Mouse (Mus musculus) midbrain, embryonic 10.5 days (tissue): ENCODE results near the gene Pnp2. TPM values are rescaled to one million over a fixed set of nuclear protein-coding genes. Genes with fewer than 3 reads are reported as not detected.
A peak's percentile ranks its signal among the peaks of the same experiment; 100 is the strongest.
"Not testable (repeated sequence)": the region's sequence is repeated elsewhere in the genome, so short reads cannot be mapped to it uniquely, and the experiment has no call there.

ENCODE experiments used
- DNase-seq: peaks from one replicate; pipeline ENCODE4 v3.0.0-alpha.2; 2017; ENCODE audit warnings: low spot score
- H3K27ac ChIP-seq: fragments of 300-500 bp; sonication (generic); replicated peaks from 2 replicates; pipeline ENCODE4 v1.5.1; 2016; ENCODE audit warnings: mild to moderate bottlenecking
- H3K27me3 ChIP-seq: fragments of 300-500 bp; sonication (generic); 2 replicates; pipeline ENCODE4 v1.6.1; 2016; ENCODE audit warnings: low read depth, mild to moderate bottlenecking; ENCODE audit not compliant: poor library complexity, severe bottlenecking
- H3K36me3 ChIP-seq: fragments of 300-500 bp; sonication (generic); 2 replicates; pipeline ENCODE4 v1.6.1; 2016; ENCODE audit warnings: mild to moderate bottlenecking, moderate library complexity
- H3K4me1 ChIP-seq: fragments of 300-500 bp; sonication (generic); 2 replicates; pipeline ENCODE4 v1.6.1; 2016
- H3K4me3 ChIP-seq: fragments of 300-500 bp; sonication (generic); 2 replicates; pipeline ENCODE4 v1.5.1; 2016; ENCODE audit warnings: mild to moderate bottlenecking, moderate library complexity
- H3K9me3 ChIP-seq: fragments of 300-500 bp; sonication (generic); replicated peaks from 2 replicates; pipeline ENCODE4 v1.6.1; 2016; ENCODE audit warnings: mild to moderate bottlenecking
- WGBS: fragments of 180-500 bp; shearing (Covaris S2); methylation state at CpG from one replicate; pipeline ENCODE4 v1.1.7; 2016; 5-methylcytosine and 5-hydroxymethylcytosine counted together
- polyA plus RNA-seq: library from polyadenylated mRNA; unstranded; fragments of >200 nt; fragmentation: Nextera tagmentation; extraction: Ambion mirVana; gene quantifications from 2 replicates; pipeline ENCODE4 v1.2.1, GENCODE M21; 2016

Gene Pnp2
- 0.15 and 0.78 TPM in 2 replicates for polyA plus RNA-seq

GRCm38 (mm10) chr14:50955942-50956508, at the start of gene Pnp2:
Gene Pnp2, plus strand, starts transcription at chr14:50955992.
- H3K27me3 ChIP-seq, H3K27ac ChIP-seq, H3K4me1 ChIP-seq, H3K9me3 ChIP-seq: not testable (repeated sequence)
- DNase-seq = peak; percentile 37
- Histone ChIP-seq H3K4me3 (peak within 1 kb of the TSS; percentile 29), H3K36me3 (peaks cover 12% of the 10 kb centered on the region)
- WGBS = 5% methylated on average over 19 of the region's 19 CpGs

- H3K4me3 ChIP-seq = no peak overlapping the region
- 86% methylated on average over 4 of the region's 4 CpGs for WGBS
- DNase-seq = no peak
Measured at GRCm38 (mm10) chr14:50908126-50908525, 47.7 kb upstream of the Pnp2 start.

GRCm38 (mm10) chr14:50911356-50911755, 44.4 kb upstream of the Pnp2 start:
- no peak overlapping the region for H3K4me3 ChIP-seq
- no peaks in the 10 kb centered on the region for H3K4me1 ChIP-seq
- no peaks in the 10 kb centered on the region for H3K9me3 ChIP-seq
- H3K27me3 ChIP-seq = no peaks in the 10 kb centered on the region
- H3K27ac ChIP-seq = no peak overlapping the region
- 66% methylated on average over 3 of the region's 3 CpGs for WGBS
- peaks cover 57% of the 10 kb centered on the region for H3K36me3 ChIP-seq
- no peak for DNase-seq

More at GRCm38 (mm10) chr14:50908126-50908525, 47.7 kb upstream of the Pnp2 start:
- Histone ChIP-seq H3K9me3 (no peaks in the 10 kb centered on the region), H3K36me3 (peaks cover 27% of the 10 kb centered on the region), H3K27ac (no peak overlapping the region), H3K27me3 (no peaks in the 10 kb centered on the region), H3K4me1 (peaks cover 9% of the 10 kb centered on the region)

- Histone ChIP-seq H3K36me3 (peaks cover 54% of the 10 kb centered on the region), H3K4me1 (peaks cover 23% of the 10 kb centered on the region), H3K4me3 (peak overlapping the region; percentile 90)
- H3K27me3 ChIP-seq, H3K27ac ChIP-seq, H3K9me3 ChIP-seq, DNase-seq: not testable (repeated sequence)
- WGBS = 81% methylated on average over 1 of the region's 1 CpGs
Measured at GRCm38 (mm10) chr14:50923437-50923836, 32.4 kb upstream of the Pnp2 start.

GRCm38 (mm10) chr14:50924281-50925064, 31.3 kb upstream of the Pnp2 start, which contains the start of the genes Osgep and Apex1:
Gene Osgep, minus strand, starts transcription at chr14:50924893.
Gene Apex1, plus strand, starts transcription at chr14:50924968.
- DNase-seq = peak; percentile 97
- Histone ChIP-seq H3K4me1 (peaks cover 32% of the 10 kb centered on the region), H3K9me3 (no peaks in the 10 kb centered on the region), H3K4me3 (peak within 1 kb of the TSS; percentile 90), H3K27ac (peak within 1 kb of the TSS; percentile 96), H3K27me3 (no peaks in the 10 kb centered on the region), H3K36me3 (peaks cover 54% of the 10 kb centered on the region)
- WGBS = under 1% methylated on average over 57 of the region's 57 CpGs

GRCm38 (mm10) chr14:50925111-50925920, 30.5 kb upstream of the Pnp2 start:
- WGBS = 2% methylated on average over 38 of the region's 38 CpGs
- Histone ChIP-seq H3K27ac (peak overlapping the region; percentile 96), H3K27me3 (no peaks in the 10 kb centered on the region), H3K4me3 (peak overlapping the region; percentile 90), H3K36me3 (peaks cover 47% of the 10 kb centered on the region), H3K4me1 (peaks cover 40% of the 10 kb centered on the region), H3K9me3 (no peaks in the 10 kb centered on the region)
- DNase-seq = no peak

GRCm38 (mm10) chr14:50927366-50927765, 28.4 kb upstream of the Pnp2 start:
- H3K4me1 ChIP-seq = peaks cover 53% of the 10 kb centered on the region
- DNase-seq = no peak
- no peaks in the 10 kb centered on the region for H3K9me3 ChIP-seq
- 80% methylated on average over 3 of the region's 3 CpGs for WGBS
- H3K36me3 ChIP-seq = peaks cover 39% of the 10 kb centered on the region
- no peak overlapping the region for H3K27ac ChIP-seq
- H3K27me3 ChIP-seq = no peaks in the 10 kb centered on the region
- peak overlapping the region; percentile 6; the same call in 1 of the 2 replicates for H3K4me3 ChIP-seq

- H3K4me3 ChIP-seq = peak overlapping the region; percentile 91
- 22% methylated on average over 10 of the region's 10 CpGs for WGBS
- peaks cover 44% of the 10 kb centered on the region for H3K4me1 ChIP-seq
- no peaks in the 10 kb centered on the region for H3K9me3 ChIP-seq
- no peaks in the 10 kb centered on the region for H3K27me3 ChIP-seq
- H3K36me3 ChIP-seq = peaks cover 39% of the 10 kb centered on the region
- H3K27ac ChIP-seq = peak overlapping the region; percentile 92
- DNase-seq = no peak
Measured at GRCm38 (mm10) chr14:50929951-50930350, 25.8 kb upstream of the Pnp2 start.

- WGBS = 2% methylated on average over 38 of the region's 38 CpGs
- Histone ChIP-seq H3K36me3 (peaks cover 39% of the 10 kb centered on the region), H3K27ac (peak overlapping the region; percentile 92), H3K9me3 (no peaks in the 10 kb centered on the region), H3K27me3 (no peaks in the 10 kb centered on the region), H3K4me3 (peak overlapping the region; percentile 91), H3K4me1 (peaks cover 44% of the 10 kb centered on the region)
- DNase-seq = no peak
Measured at GRCm38 (mm10) chr14:50930377-50930753, 25.4 kb upstream of the Pnp2 start.

- peaks cover 41% of the 10 kb centered on the region for H3K4me1 ChIP-seq
- no peaks in the 10 kb centered on the region for H3K27me3 ChIP-seq
- H3K36me3 ChIP-seq = peaks cover 37% of the 10 kb centered on the region
- peak; percentile 98 for DNase-seq
- peak within 1 kb of the TSS; percentile 91 for H3K4me3 ChIP-seq
- H3K9me3 ChIP-seq = no peaks in the 10 kb centered on the region
- under 1% methylated on average over 68 of the region's 68 CpGs for WGBS
- peak within 1 kb of the TSS; percentile 92 for H3K27ac ChIP-seq
Measured at GRCm38 (mm10) chr14:50930754-50931492, 24.9 kb upstream of the Pnp2 start, which contains the start of the genes Pip4p1 and Pnp. Gene Pip4p1, minus strand, starts transcription at chr14:50930856. Gene Pnp, plus strand, starts transcription at chr14:50931082.

- Histone ChIP-seq H3K27me3 (no peaks in the 10 kb centered on the region), H3K9me3 (no peaks in the 10 kb centered on the region), H3K4me3 (peak overlapping the region; percentile 91), H3K4me1 (peaks cover 35% of the 10 kb centered on the region), H3K27ac (peak overlapping the region; percentile 92), H3K36me3 (peaks cover 31% of the 10 kb centered on the region)
- WGBS = 15% methylated on average over 12 of the region's 12 CpGs
- DNase-seq = no peak
Measured at GRCm38 (mm10) chr14:50931493-50932020, 24.2 kb upstream of the Pnp2 start.

- Histone ChIP-seq H3K4me3 (no peak overlapping the region), H3K27me3 (no peaks in the 10 kb centered on the region), H3K4me1 (peaks cover 7% of the 10 kb centered on the region), H3K27ac (no peak overlapping the region), H3K9me3 (no peaks in the 10 kb centered on the region), H3K36me3 (no peaks in the 10 kb centered on the region)
- WGBS = 64% methylated on average over 1 of the region's 1 CpGs
- DNase-seq = no peak
Measured at GRCm38 (mm10) chr14:50936649-50937048, 19.1 kb upstream of the Pnp2 start.
